Mouse (Mus musculus) intestine, embryonic 14.5 days (tissue): ENCODE measurements around the gene Npas4. TPM values are rescaled to one million over a fixed set of nuclear protein-coding genes. Genes with fewer than 3 reads are reported as not detected.
A peak's percentile ranks its signal among the peaks of the same experiment; 100 is the strongest.

Source experiments
- ATAC-seq: fragments of 200-750 bp; cut with Nextera tagmentation; replicated peaks from 2 replicates; pipeline ENCODE4 v1.8.0; 2017; ENCODE audit warnings: low read depth, moderate number of reproducible peaks, moderate TSS enrichment, moderate library complexity; ENCODE audit not compliant: low FRiP score, low TSS enrichment
- DNase-seq: peaks from one replicate; pipeline ENCODE4 v3.0.0-alpha.2; 2018; ENCODE audit warnings: low spot score
- H3K27ac ChIP-seq: fragments of 300-500 bp; sonication (generic); 2 replicates; pipeline ENCODE4 v1.5.1; 2014; ENCODE audit warnings: low read depth, mild to moderate bottlenecking, control low read depth
- H3K27me3 ChIP-seq: fragments of 300-500 bp; sonication (generic); replicated peaks from 2 replicates; pipeline ENCODE4 v1.6.1; 2014; ENCODE audit warnings: low read length, control low read depth; ENCODE audit not compliant: control insufficient read depth, insufficient read depth
- H3K36me3 ChIP-seq: fragments of 300-500 bp; sonication (generic); 2 replicates; pipeline ENCODE4 v1.6.1; 2014; ENCODE audit warnings: low read length, control low read depth; ENCODE audit not compliant: control insufficient read depth, insufficient read depth
- H3K4me1 ChIP-seq: fragments of 300-500 bp; sonication (generic); replicated peaks from 2 replicates; pipeline ENCODE4 v1.6.1; 2014; ENCODE audit warnings: low read length, control low read depth, mixed read lengths; ENCODE audit not compliant: control insufficient read depth, insufficient read depth
- H3K4me2 ChIP-seq: fragments of 300-500 bp; sonication (generic); 2 replicates; pipeline ENCODE4 v1.6.1; 2014; ENCODE audit warnings: low read length
- H3K4me3 ChIP-seq: fragments of 300-500 bp; sonication (generic); 2 replicates; pipeline ENCODE4 v1.5.1; 2014; ENCODE audit warnings: low read depth, low read length, control low read depth, mixed read lengths
- H3K9ac ChIP-seq: fragments of 300-500 bp; sonication (generic); 2 replicates; pipeline ENCODE4 v1.6.1; 2014; ENCODE audit warnings: mild to moderate bottlenecking, low read length
- H3K9me3 ChIP-seq: fragments of 300-500 bp; sonication (generic); 2 replicates; pipeline ENCODE4 v1.6.1; 2016; ENCODE audit warnings: low read length, control low read depth; ENCODE audit not compliant: control insufficient read depth
- WGBS: fragments of 180-500 bp; shearing (Covaris S2); extraction: QIAGEN DNeasy Blood & Tissue Kit; methylation state at CpG from one replicate; pipeline ENCODE4 v1.1.7; 2014; 5-methylcytosine and 5-hydroxymethylcytosine counted together
- polyA plus RNA-seq: library from polyadenylated mRNA; unstranded; fragments of >200 nt; fragmentation: Nextera tagmentation; extraction: Ambion mirVana; gene quantifications from 2 replicates; pipeline ENCODE4 v1.2.1, GENCODE M21; 2014

The Npas4 gene
- polyA plus RNA-seq, 1 experiment from 2014 or later, result 0.31 TPM

DNA sequence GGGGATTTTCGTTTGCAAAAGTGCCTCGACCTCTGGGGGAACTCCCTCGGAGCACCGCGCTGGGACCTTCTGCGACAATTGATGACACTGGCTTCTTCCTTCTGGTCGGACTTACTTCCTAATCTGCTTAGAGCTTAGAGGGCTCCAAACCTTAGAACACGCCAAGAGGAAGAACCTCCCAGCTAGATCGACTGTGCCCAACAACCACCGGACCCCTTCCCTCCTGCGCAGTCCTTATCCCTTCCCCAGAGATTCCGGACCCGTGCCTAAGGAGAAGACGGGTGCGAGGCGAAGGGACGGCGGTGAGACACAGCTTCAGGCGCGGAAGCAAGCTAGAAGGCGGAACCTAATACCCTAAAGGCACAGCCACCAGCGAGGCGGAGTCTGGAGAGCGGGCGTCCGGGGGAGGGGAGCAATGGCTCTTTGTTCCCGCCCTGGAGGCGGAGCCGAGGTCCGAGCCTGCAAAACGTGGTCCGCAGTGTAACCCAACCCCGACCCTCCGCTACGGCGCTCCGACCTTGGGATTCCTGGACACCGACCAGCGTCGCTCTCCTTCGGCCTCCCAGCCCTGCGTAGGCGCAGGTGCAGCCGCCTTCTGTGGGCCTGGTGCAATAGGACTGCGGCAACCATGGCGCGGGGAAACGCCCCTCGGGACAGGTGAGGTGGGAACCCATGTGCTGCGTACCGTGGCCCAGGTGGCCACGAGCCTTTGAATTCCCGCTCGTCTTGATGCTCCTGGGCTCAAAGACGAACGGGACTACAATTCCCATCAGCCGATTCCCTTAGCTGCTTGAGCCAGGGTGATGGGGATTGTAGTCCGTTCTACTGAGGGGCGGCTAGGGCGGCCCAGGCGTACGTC lies 33.7 kb upstream of the Npas4 start, which contains the start of gene Slc29a2:
Gene Slc29a2 (plus strand): TSS at position 240 of the 859 bp plus-strand sequence.
- DNase-seq (peak; percentile 95), ATAC-seq (peak; percentile 96)
- Histone ChIP-seq H3K36me3 (peaks cover 13% of the 10 kb centered on the region), H3K27ac (peak within 1 kb of the TSS; percentile 80), H3K9ac (peak within 1 kb of the TSS; percentile 57), H3K4me2 (peak within 1 kb of the TSS; percentile 68), H3K27me3 (no peaks in the 10 kb centered on the region), H3K4me3 (peak within 1 kb of the TSS; percentile 55), H3K4me1 (no peaks in the 10 kb centered on the region), H3K9me3 (no peaks in the 10 kb centered on the region)
- under 1% methylated on average over 62 of the region's 62 CpGs for WGBS

DNA sequence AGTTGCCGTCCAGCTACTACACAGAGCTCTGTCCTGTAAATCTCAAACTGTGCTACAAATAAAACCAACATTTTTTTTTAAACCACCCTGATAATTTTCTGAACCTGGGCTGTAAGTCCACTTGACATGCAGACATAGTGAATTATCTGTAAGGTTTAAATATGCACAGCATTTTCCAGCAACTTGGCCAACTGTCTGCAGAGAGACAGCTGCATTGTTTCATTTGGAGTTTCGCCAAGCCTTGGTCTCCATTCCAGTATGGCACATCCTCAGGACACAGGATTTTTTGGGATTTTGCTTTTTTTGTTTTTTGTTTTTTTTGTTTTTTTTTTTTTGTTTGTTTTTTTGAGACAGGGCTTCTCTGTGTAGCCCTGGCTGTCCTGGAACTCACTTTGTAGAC lies 31.3 kb upstream of the Npas4 start:
- no peak overlapping the region for H3K4me3 ChIP-seq
- no peaks in the 10 kb centered on the region for H3K36me3 ChIP-seq
- H3K4me1 ChIP-seq, result peaks cover under 1% of the 10 kb centered on the region; the same call in 1 of the 2 replicates
- no peaks in the 10 kb centered on the region for H3K9me3 ChIP-seq
- ATAC-seq (no peak), DNase-seq (no peak)
- H3K27me3 ChIP-seq, result no peaks in the 10 kb centered on the region
- no peak overlapping the region for H3K4me2 ChIP-seq
- no peak overlapping the region for H3K9ac ChIP-seq
- 84% methylated on average over 2 of the region's 2 CpGs for WGBS
- H3K27ac ChIP-seq, result no peak overlapping the region

DNA sequence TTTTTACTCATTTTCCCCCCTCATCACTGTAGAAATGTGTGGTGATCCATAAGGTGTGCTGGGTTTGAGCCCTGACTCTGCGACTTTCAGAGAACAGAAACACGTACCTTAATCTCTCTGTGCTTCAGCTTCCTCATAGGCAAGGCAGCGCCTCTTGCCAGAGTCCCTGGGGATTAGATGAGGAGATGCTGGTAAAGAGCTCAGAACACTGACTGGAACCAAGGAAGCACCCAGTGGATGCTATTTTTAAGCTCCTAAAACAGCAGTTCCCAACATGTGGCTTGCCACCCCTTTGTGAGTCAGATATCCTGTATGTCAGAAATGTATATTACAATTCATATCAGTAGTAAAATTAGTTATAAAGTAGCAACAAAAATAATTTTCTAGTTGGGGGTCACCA lies 28.1 kb upstream of the Npas4 start:
- H3K9me3 ChIP-seq, result no peaks in the 10 kb centered on the region
- H3K36me3 ChIP-seq, result no peaks in the 10 kb centered on the region
- no peak overlapping the region for H3K9ac ChIP-seq
- WGBS, result 79% methylated on average over 3 of the region's 3 CpGs
- H3K4me1 ChIP-seq, result peaks cover 7% of the 10 kb centered on the region; the same call in 1 of the 2 replicates
- H3K27ac ChIP-seq, result no peak overlapping the region
- no peak for ATAC-seq
- DNase-seq, result no peak
- no peaks in the 10 kb centered on the region for H3K27me3 ChIP-seq
- H3K4me2 ChIP-seq, result no peak overlapping the region
- no peak overlapping the region for H3K4me3 ChIP-seq

- Histone ChIP-seq H3K36me3 (no peaks in the 10 kb centered on the region), H3K4me2 (no peak overlapping the region), H3K4me1 (peaks cover 7% of the 10 kb centered on the region; the same call in 1 of the 2 replicates), H3K27me3 (no peaks in the 10 kb centered on the region), H3K9me3 (no peaks in the 10 kb centered on the region), H3K4me3 (no peak overlapping the region), H3K9ac (no peak overlapping the region), H3K27ac (no peak overlapping the region)
- 81% methylated on average over 4 of the region's 4 CpGs for WGBS
- no peak for DNase-seq
- no peak for ATAC-seq
These were observed 27.5 kb upstream of the Npas4 start for GRCm38 (mm10) chr19:5017611-5018010.

- ATAC-seq, result no peak
- H3K27me3 ChIP-seq, result no peaks in the 10 kb centered on the region
- H3K4me1 ChIP-seq, result peaks cover 7% of the 10 kb centered on the region; the same call in 1 of the 2 replicates
- peak overlapping the region; percentile 34 for H3K4me2 ChIP-seq
- peak; percentile 82 for DNase-seq
- H3K9ac ChIP-seq, result no peak overlapping the region
- H3K36me3 ChIP-seq, result no peaks in the 10 kb centered on the region
- H3K9me3 ChIP-seq, result no peaks in the 10 kb centered on the region
- H3K27ac ChIP-seq, result no peak overlapping the region
- H3K4me3 ChIP-seq, result no peak overlapping the region
- WGBS, result 22% methylated on average over 12 of the region's 12 CpGs
These were observed 26.7 kb upstream of the Npas4 start for GRCm38 (mm10) chr19:5016782-5017181.

DNA sequence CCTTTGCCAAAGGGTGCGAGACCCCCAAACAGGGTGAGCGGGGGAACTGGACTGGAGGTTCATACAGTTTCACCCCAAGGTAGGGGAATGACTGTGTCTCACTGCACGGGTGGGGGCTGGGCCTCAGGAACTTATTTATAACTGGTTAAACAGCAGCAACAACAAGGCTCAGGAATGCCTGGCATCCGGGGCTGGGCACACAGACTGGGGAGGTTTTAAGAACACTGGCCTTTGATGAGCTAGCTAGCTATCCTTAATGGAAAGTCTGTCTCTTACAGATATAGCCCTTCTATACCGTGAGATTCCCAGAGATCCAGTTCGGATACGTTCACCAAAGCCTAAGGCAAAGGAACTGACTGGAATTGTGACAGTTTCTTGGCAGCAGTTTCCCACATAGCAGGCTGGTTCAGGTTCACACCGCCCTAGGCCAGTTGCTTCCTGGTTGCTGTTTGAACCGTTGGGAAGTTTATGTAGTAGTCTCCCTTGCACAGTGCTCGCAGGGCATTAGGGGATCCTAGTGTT lies 26.2 kb upstream of the Npas4 start:
- Histone ChIP-seq H3K9ac (no peak overlapping the region), H3K27me3 (no peaks in the 10 kb centered on the region), H3K36me3 (no peaks in the 10 kb centered on the region), H3K4me3 (no peak overlapping the region), H3K27ac (no peak overlapping the region), H3K9me3 (no peaks in the 10 kb centered on the region), H3K4me2 (peak overlapping the region; percentile 34), H3K4me1 (peaks cover 7% of the 10 kb centered on the region; the same call in 1 of the 2 replicates)
- 25% methylated on average over 10 of the region's 10 CpGs for WGBS
- ATAC-seq (0 out of 2 replicates have a peak, but pooled peaks have one; percentile 29), DNase-seq (peak; percentile 58)

DNA sequence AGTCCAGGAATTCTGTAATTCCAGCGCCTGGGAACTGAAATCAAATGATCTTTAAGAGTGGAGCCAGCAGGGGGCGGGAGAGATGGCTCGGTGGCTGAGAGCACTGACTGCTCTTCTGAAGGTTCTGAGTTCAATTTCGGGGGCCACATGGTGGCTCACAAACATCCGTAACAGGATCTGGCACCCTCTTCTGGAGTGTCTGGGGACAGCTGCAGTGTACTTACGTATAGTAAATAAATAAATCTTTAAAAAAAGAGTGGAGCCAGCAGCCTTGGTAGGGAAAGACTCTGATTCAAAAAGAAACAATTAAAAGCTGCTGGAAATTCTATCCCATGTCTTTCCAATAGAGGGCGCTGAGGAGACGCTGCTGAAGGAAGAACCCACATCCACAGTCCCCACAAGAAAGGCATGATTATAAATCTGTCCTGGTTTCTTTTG lies 24.9 kb upstream of the Npas4 start:
- no peak overlapping the region for H3K4me3 ChIP-seq
- no peaks in the 10 kb centered on the region for H3K27me3 ChIP-seq
- WGBS, result 15% methylated on average over 8 of the region's 8 CpGs
- no peak overlapping the region for H3K4me2 ChIP-seq
- no peak overlapping the region for H3K9ac ChIP-seq
- no peaks in the 10 kb centered on the region for H3K9me3 ChIP-seq
- DNase-seq, result peak; percentile 66
- H3K4me1 ChIP-seq, result peaks cover 7% of the 10 kb centered on the region; the same call in 1 of the 2 replicates
- no peak for ATAC-seq
- no peaks in the 10 kb centered on the region for H3K36me3 ChIP-seq
- no peak overlapping the region for H3K27ac ChIP-seq

- H3K27me3 ChIP-seq, result no peaks in the 10 kb centered on the region
- DNase-seq (no peak), ATAC-seq (no peak)
- WGBS, result 64% methylated on average over 8 of the region's 8 CpGs
- H3K4me3 ChIP-seq, result no peak overlapping the region
- H3K4me1 ChIP-seq, result peaks cover 7% of the 10 kb centered on the region; the same call in 1 of the 2 replicates
- H3K27ac ChIP-seq, result no peak overlapping the region
- H3K4me2 ChIP-seq, result no peak overlapping the region
- no peak overlapping the region for H3K9ac ChIP-seq
- H3K9me3 ChIP-seq, result no peaks in the 10 kb centered on the region
- H3K36me3 ChIP-seq, result no peaks in the 10 kb centered on the region
These were observed 23.0 kb upstream of the Npas4 start for GRCm38 (mm10) chr19:5013138-5013537.
